Mouse (Mus musculus) liver, embryonic 12.5 days (tissue): ENCODE results near the gene Gbp4. TPM values are rescaled to one million over a fixed set of nuclear protein-coding genes. Genes with fewer than 3 reads are reported as not detected.
"Not testable (repeated sequence)": the region's sequence is repeated elsewhere in the genome, so short reads cannot be mapped to it uniquely, and the experiment has no call there.

Experiments
- ATAC-seq: fragments of 200-750 bp; cut with Nextera tagmentation; 2 replicates; pipeline ENCODE4 v1.8.0; 2017; ENCODE audit warnings: moderate number of reproducible peaks, mild to moderate bottlenecking, moderate library complexity
- H3K27ac ChIP-seq: fragments of 300-500 bp; sonication (generic); 2 replicates; pipeline ENCODE4 v1.5.1; 2016; ENCODE audit warnings: mild to moderate bottlenecking
- H3K27me3 ChIP-seq: fragments of 300-500 bp; sonication (generic); replicated peaks from 2 replicates; pipeline ENCODE4 v1.6.1; 2016; ENCODE audit warnings: mild to moderate bottlenecking, moderate library complexity
- H3K36me3 ChIP-seq: fragments of 300-500 bp; sonication (generic); 2 replicates; pipeline ENCODE4 v1.6.1; 2016; ENCODE audit warnings: mild to moderate bottlenecking, moderate library complexity
- H3K4me1 ChIP-seq: fragments of 300-500 bp; sonication (generic); 2 replicates; pipeline ENCODE4 v1.6.1; 2016
- H3K4me2 ChIP-seq: fragments of 300-500 bp; sonication (generic); 2 replicates; pipeline ENCODE4 v1.6.1; 2016; ENCODE audit warnings: mild to moderate bottlenecking, moderate library complexity
- H3K4me3 ChIP-seq: fragments of 300-500 bp; sonication (generic); 2 replicates; pipeline ENCODE4 v1.5.1; 2016; ENCODE audit warnings: mild to moderate bottlenecking, moderate library complexity
- H3K9ac ChIP-seq: fragments of 300-500 bp; sonication (generic); 2 replicates; pipeline ENCODE4 v1.6.1; 2016; ENCODE audit warnings: mild to moderate bottlenecking, moderate library complexity
- H3K9me3 ChIP-seq: fragments of 300-500 bp; sonication (generic); replicated peaks from 2 replicates; pipeline ENCODE4 v1.6.1; 2016; ENCODE audit warnings: mild to moderate bottlenecking, moderate library complexity
- WGBS: fragments of 180-500 bp; shearing (Covaris S2); methylation state at CpG from one replicate; pipeline ENCODE4 v1.1.7; 2016; ENCODE audit not compliant: insufficient replicate concordance; 5-methylcytosine and 5-hydroxymethylcytosine counted together
- polyA plus RNA-seq: library from polyadenylated mRNA; unstranded; fragments of >200 nt; fragmentation: Nextera tagmentation; extraction: Ambion mirVana; gene quantifications from 2 replicates; pipeline ENCODE4 v1.2.1, GENCODE M21; 2016

The Gbp4 gene
- 1.3 and 1.8 TPM in 2 replicates for polyA plus RNA-seq

DNA sequence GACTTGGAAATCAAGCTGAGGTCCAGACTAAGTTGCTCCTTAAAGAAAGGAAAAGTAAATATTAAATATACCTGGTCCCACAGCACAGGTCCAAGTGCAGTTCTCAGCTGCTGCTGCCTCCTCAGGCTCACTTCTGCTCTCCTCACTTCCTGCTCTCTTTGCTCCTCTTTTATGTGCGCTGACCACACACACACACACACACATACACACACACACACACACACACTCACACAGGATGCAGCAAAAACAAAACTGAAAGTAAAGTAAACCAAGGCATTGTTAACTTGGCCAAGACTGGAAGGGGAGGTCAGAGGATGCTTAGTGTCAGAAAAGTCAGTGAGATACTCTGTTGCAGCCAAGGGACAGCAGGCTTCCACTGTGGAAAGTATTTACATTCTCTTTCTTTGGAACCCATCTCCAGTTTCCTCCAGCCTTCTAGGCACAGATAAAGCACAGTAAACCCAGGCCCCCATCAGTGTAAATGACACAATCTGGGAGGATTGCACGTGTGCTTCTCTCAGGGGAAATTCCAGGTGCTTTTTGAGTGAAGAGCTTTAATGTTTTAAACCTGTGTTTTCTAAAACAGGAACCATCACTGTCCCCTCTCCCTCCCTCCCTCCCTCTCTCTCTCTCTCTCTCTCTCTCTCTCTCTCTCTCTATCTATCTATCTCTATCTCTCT is at the start of gene Gbp4, which contains the start of the genes Gbp9 and Gbp8:
Gene Gbp4 (minus strand): TSS at position 178 of the 680 bp plus-strand sequence.
Gene Gbp9 (minus strand): TSS at position 131 of the 680 bp plus-strand sequence.
Gene Gbp8 (minus strand): TSS at position 132 of the 680 bp plus-strand sequence.
- H3K4me1 ChIP-seq, H3K9ac ChIP-seq, H3K4me3 ChIP-seq, H3K36me3 ChIP-seq, H3K4me2 ChIP-seq, H3K27me3 ChIP-seq, H3K27ac ChIP-seq, H3K9me3 ChIP-seq: not testable (repeated sequence)
- WGBS: 3% methylated on average over 2 of the region's 2 CpGs
- 0 out of 2 replicates have a peak, but pooled peaks have one; percentile 15 for ATAC-seq

DNA sequence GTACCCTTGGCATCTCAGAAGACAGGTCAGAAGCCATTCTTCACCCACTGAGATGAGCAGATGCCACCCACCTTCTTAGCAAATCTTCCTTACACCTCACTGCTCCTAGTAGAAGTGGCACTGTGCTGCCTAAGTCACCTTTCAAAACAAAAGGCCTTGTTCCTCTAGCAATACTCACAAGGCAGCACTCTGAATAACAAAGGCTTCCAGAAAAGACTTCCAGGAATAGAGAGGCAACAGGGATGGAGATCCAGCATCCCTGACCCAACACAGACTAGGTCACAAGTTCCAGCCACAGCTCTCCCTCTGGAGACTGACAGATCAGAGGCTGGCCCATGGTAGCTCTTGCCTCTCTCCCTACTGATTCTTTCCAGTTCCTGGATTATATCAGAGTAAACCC is 42.1 kb upstream of the Gbp4 start:
- Histone ChIP-seq H3K36me3 (no peaks in the 10 kb centered on the region), H3K4me2 (no peak overlapping the region), H3K27me3 (no peaks in the 10 kb centered on the region), H3K9me3 (no peaks in the 10 kb centered on the region; the same call in 1 of the 2 replicates), H3K27ac (no peak overlapping the region), H3K4me1 (no peaks in the 10 kb centered on the region), H3K9ac (no peak overlapping the region), H3K4me3 (no peak overlapping the region)
- ATAC-seq: no peak

DNA sequence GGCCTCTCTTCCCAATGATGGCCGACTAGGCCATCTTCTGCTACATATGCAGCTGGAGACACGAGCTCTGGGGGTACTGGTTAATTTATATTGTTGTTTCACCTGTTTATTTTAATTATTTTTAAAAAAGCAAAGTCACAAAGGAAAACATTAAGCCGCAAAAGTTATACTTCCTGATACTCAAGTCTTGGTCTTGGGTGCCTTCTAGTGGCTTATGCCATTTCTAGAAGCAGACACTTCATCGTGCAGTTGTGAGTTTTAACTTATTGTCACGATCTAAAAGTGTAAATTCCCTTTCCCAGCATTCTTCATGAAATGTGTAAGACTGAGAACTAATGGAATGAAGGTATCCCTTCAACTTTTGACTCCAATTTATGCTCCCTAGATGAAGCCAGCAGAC is 17.2 kb upstream of the Gbp4 start:
- no peaks in the 10 kb centered on the region for H3K9me3 ChIP-seq
- ATAC-seq: no peak
- H3K9ac ChIP-seq: no peak overlapping the region
- no peak overlapping the region for H3K4me3 ChIP-seq
- H3K36me3 ChIP-seq: no peaks in the 10 kb centered on the region
- H3K4me1 ChIP-seq: no peaks in the 10 kb centered on the region
- H3K27me3 ChIP-seq: no peaks in the 10 kb centered on the region
- WGBS: 67% methylated on average over 5 of the region's 5 CpGs
- no peak overlapping the region for H3K27ac ChIP-seq
- H3K4me2 ChIP-seq: no peak overlapping the region

- ATAC-seq: no peak
- H3K36me3 ChIP-seq: no peaks in the 10 kb centered on the region
- H3K4me1 ChIP-seq: no peaks in the 10 kb centered on the region
- H3K27me3 ChIP-seq: no peaks in the 10 kb centered on the region
- no peak overlapping the region for H3K4me2 ChIP-seq
- no peak overlapping the region for H3K4me3 ChIP-seq
- no peak overlapping the region for H3K9ac ChIP-seq
- H3K9me3 ChIP-seq: no peaks in the 10 kb centered on the region
- no peak overlapping the region for H3K27ac ChIP-seq
Measured at GRCm38 (mm10) chr5:105154049-105154448, 14.7 kb upstream of the Gbp4 start.

GRCm38 (mm10) chr5:105148062-105148461 is 8.7 kb upstream of the Gbp4 start:
- H3K27ac ChIP-seq, H3K27me3 ChIP-seq, H3K4me2 ChIP-seq, H3K4me3 ChIP-seq, ATAC-seq, H3K4me1 ChIP-seq, H3K9me3 ChIP-seq, H3K9ac ChIP-seq, H3K36me3 ChIP-seq: not testable (repeated sequence)
- 27% methylated on average over 2 of the region's 2 CpGs for WGBS

DNA sequence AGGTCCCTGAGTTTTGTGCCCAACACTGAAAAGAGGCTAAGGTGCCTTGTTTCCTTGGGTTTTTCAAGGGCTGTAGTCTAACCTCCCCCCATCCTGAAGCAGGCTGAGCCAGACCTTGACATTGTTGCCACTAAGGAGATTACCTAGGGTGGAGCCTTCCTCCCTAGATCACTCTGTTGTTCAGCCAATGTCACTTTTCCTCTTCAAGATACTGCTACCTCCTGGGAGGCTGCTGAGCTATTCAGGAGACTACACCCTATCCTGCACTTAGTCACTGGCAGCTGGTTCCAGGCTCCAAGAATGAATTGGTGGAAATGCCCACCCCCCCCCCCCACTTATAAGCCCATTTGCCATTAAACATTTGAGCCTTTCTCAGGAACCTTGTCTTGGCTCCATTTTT is 7.1 kb upstream of the Gbp4 start:
- no peak for ATAC-seq
- Histone ChIP-seq H3K4me1 (no peaks in the 10 kb centered on the region), H3K36me3 (no peaks in the 10 kb centered on the region), H3K9me3 (no peaks in the 10 kb centered on the region), H3K4me2 (no peak overlapping the region), H3K27me3 (no peaks in the 10 kb centered on the region), H3K4me3 (no peak overlapping the region), H3K27ac (no peak overlapping the region), H3K9ac (no peak overlapping the region)

- not testable (repeated sequence) for H3K27me3 ChIP-seq, ATAC-seq, H3K27ac ChIP-seq, H3K9me3 ChIP-seq, H3K4me3 ChIP-seq, H3K9ac ChIP-seq, H3K36me3 ChIP-seq, H3K4me1 ChIP-seq, H3K4me2 ChIP-seq
- WGBS: 27% methylated on average over 3 of the region's 3 CpGs
Measured at GRCm38 (mm10) chr5:105145731-105146130, 6.3 kb upstream of the Gbp4 start.

- H3K27ac ChIP-seq, ATAC-seq, H3K4me2 ChIP-seq, H3K9ac ChIP-seq, H3K27me3 ChIP-seq, H3K4me1 ChIP-seq, H3K9me3 ChIP-seq, H3K36me3 ChIP-seq, H3K4me3 ChIP-seq: not testable (repeated sequence)
- 39% methylated on average over 2 of the region's 2 CpGs for WGBS
Measured at GRCm38 (mm10) chr5:105140089-105140810, 864 bp upstream of the Gbp4 start.

DNA sequence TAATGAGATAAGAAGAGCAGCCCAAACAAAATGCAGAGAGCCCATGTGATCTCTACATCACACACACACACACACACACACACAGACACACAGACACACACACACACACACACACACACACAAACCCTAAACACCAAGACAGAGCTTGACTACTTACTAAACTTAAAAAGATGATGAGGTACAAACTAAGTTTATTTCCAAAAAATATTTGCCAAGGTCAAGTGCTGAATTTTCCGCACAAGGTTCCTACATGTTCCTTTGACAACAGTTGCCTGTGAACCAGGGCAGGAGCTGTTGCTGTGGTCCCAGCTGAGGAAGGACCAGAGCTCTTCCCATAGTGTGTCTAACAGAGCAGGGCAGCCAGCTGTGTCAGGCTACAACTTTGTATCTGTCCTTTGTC is 480 bp downstream of the Gbp4 start:
- H3K4me3 ChIP-seq: no peak overlapping the region
- H3K9me3 ChIP-seq: no peaks in the 10 kb centered on the region
- H3K27ac ChIP-seq: no peak overlapping the region
- H3K4me1 ChIP-seq: no peaks in the 10 kb centered on the region
- H3K4me2 ChIP-seq: no peak overlapping the region
- no peak for ATAC-seq
- no peaks in the 10 kb centered on the region for H3K27me3 ChIP-seq
- H3K36me3 ChIP-seq: no peaks in the 10 kb centered on the region
- WGBS: 57% methylated on average over 1 of the region's 1 CpGs
- no peak overlapping the region for H3K9ac ChIP-seq

GRCm38 (mm10) chr5:105136706-105137304 is 2.6 kb downstream of the Gbp4 start:
- not testable (repeated sequence) for ATAC-seq, H3K4me3 ChIP-seq, H3K9ac ChIP-seq, H3K27ac ChIP-seq, H3K36me3 ChIP-seq, H3K27me3 ChIP-seq, H3K4me2 ChIP-seq, H3K9me3 ChIP-seq, H3K4me1 ChIP-seq
- whole genome bisulfite sequencing: 11% methylated on average over 3 of the region's 3 CpGs

GRCm38 (mm10) chr5:105121731-105122130 is 17.7 kb downstream of the Gbp4 start:
- ATAC-seq, H3K36me3 ChIP-seq, H3K9ac ChIP-seq, H3K4me2 ChIP-seq, H3K27me3 ChIP-seq, H3K4me3 ChIP-seq, H3K4me1 ChIP-seq, H3K27ac ChIP-seq, H3K9me3 ChIP-seq: not testable (repeated sequence)
- 52% methylated on average over 6 of the region's 6 CpGs for WGBS

GRCm38 (mm10) chr5:105115740-105116139 is 23.6 kb downstream of the Gbp4 start:
- Histone ChIP-seq H3K4me1 (no peaks in the 10 kb centered on the region), H3K9ac (no peak overlapping the region), H3K27ac (no peak overlapping the region), H3K4me2 (no peak overlapping the region), H3K9me3 (no peaks in the 10 kb centered on the region), H3K4me3 (no peak overlapping the region), H3K36me3 (no peaks in the 10 kb centered on the region), H3K27me3 (no peaks in the 10 kb centered on the region)
- ATAC-seq: no peak
- 30% methylated on average over 2 of the region's 2 CpGs for WGBS
